Mouse (Mus musculus): ENCODE measurements at regions not wholly inside any gene's neighbourhood (a gene's known extent, or its start where the extent isn't known, plus 50 kb on each side); places are given as distances from the start of the nearest gene placed in this dataset.

DNA sequence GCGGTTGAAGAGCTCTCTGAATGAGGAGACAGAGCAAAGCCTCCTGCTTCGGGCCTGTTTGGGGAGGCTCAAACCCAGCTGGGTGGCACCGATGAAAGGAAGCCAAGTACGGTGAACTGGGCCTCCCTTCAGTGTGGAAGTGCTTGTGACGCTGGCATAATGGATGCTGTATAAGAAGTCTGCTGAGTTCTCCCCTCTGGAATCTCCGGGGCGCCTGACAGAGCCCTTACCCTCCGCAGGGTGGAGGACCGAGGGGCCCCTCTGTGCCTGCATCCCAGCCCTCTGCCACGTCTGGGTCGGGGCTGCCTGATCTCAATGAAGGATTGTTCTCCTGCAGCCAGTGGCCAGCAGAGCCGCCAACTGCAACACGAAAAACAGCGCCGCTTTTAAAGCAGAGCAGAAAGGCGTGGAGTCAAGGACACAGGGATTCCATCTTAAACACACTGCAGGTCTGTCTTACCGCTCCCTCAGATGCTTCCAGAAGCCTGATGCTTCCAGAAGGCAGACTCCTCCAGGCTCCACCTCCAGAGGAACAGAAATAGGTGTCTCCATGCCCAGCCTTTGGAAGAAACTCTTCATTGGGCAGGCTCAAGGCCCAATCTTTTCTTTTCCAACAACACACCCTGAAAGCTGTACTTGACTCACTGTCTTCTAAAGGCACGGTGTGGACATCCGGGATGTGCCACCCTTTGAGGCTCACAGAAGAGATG lies 71.1 kb upstream of the Fndc3b start:
- 22% methylated on average over 18 of the region's 19 CpGs for WGBS
- Histone ChIP-seq H3K27ac (ENCODE audit: low read depth, low read length) (peak overlapping the region; percentile 47; the same call in 1 of the 2 replicates), H3K9ac (replicated peaks; ENCODE audit: low read length, poor library complexity, severe bottlenecking) (0 out of 2 replicates have a peak overlapping the region, but pooled peaks have one; percentile 19)

DNA sequence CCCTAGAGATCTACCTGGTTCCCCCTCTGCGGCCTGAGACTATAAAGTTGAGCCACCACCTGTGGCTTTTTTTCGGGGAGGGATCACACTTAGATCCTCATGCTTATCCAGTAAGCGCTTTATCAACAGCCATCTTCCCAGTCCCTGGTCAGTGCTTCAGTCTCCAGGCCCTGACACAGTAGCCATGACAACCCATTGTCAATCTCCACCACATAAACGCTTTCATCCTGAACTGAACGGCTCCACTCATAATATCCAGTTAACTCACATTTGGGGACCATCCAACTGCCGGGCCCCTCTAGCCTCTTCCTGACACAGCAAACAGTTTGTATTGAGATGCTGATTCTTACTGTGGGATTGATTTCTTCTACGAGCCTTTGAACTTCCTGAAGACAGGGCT lies 68.8 kb upstream of the Fndc3b start:
- Histone ChIP-seq H3K4me1 (ENCODE audit: insufficient read depth, low read length) (peaks cover 3% of the 10 kb centered on the region; the same call in 1 of the 2 replicates), H3K9me3 (ENCODE audit: low read length) (no peaks in the 10 kb centered on the region), H3K36me3 (ENCODE audit: insufficient read depth, low read length) (no peaks in the 10 kb centered on the region), H3K27ac (ENCODE audit: low read depth, low read length) (no peak overlapping the region), H3K27me3 (ENCODE audit: insufficient read depth, low read length) (no peaks in the 10 kb centered on the region), H3K4me3 (ENCODE audit: low read depth, low read length) (no peak overlapping the region), H3K4me2 (ENCODE audit: low read depth, low read length, poor library complexity, severe bottlenecking) (no peak overlapping the region), H3K9ac (replicated peaks; ENCODE audit: low read length, poor library complexity, severe bottlenecking) (no peak overlapping the region)
- DNase-seq (ENCODE audit: low spot score): peak; percentile 51
- ATAC-seq (ENCODE audit: low FRiP score): peak; percentile 70
- WGBS: 25% methylated on average over 7 of the region's 7 CpGs
- TF ChIP-seq CTCF (IDR thresholded peaks at IDR 0.05): no peak

More for the DNA sequence above, 71.1 kb upstream of the Fndc3b start:
- H3K4me3 ChIP-seq (ENCODE audit: low read depth, low read length): no peak overlapping the region
- TF ChIP-seq CTCF (IDR thresholded peaks at IDR 0.05): no peak; the same call in 1 of the 2 replicates
- H3K4me2 ChIP-seq (ENCODE audit: low read depth, low read length, poor library complexity, severe bottlenecking): no peak overlapping the region
- H3K9me3 ChIP-seq (ENCODE audit: low read length): no peaks in the 10 kb centered on the region
- ATAC-seq (ENCODE audit: low FRiP score) (0 out of 2 replicates have a peak, but pooled peaks have one; percentile 25), DNase-seq (ENCODE audit: low spot score) (peak; percentile 51)
- peaks cover 3% of the 10 kb centered on the region; the same call in 1 of the 2 replicates for H3K4me1 ChIP-seq (ENCODE audit: insufficient read depth, low read length)
- no peaks in the 10 kb centered on the region for H3K27me3 ChIP-seq (ENCODE audit: insufficient read depth, low read length)
- no peaks in the 10 kb centered on the region for H3K36me3 ChIP-seq (ENCODE audit: insufficient read depth, low read length)

DNA sequence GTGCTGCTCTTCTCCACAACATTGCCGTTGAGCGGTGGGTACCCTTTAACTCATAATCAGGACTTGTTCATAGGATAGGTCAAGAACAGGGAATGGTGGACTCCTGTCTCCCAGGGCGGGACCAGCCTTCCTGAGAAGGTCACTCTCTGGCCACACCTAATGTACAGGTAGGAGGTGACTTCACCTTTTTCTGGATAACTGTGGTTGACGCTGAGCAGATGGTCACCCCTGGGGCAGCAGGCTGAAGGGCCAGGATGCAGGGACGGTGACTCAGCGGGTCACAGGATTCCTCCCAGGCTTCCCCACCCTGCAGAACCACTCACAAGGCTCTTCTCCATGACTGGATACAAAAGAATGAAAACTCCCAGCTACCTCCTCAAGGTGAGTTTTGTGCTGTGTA lies 66.6 kb upstream of the Fndc3b start:
- Histone ChIP-seq H3K9ac (replicated peaks; ENCODE audit: low read length, poor library complexity, severe bottlenecking) (no peak overlapping the region), H3K27ac (ENCODE audit: low read depth, low read length) (no peak overlapping the region), H3K4me1 (ENCODE audit: insufficient read depth, low read length) (peaks cover 3% of the 10 kb centered on the region; the same call in 1 of the 2 replicates), H3K4me3 (ENCODE audit: low read depth, low read length) (no peak overlapping the region), H3K9me3 (ENCODE audit: low read length) (no peaks in the 10 kb centered on the region), H3K27me3 (ENCODE audit: insufficient read depth, low read length) (no peaks in the 10 kb centered on the region), H3K36me3 (ENCODE audit: insufficient read depth, low read length) (no peaks in the 10 kb centered on the region), H3K4me2 (ENCODE audit: low read depth, low read length, poor library complexity, severe bottlenecking) (no peak overlapping the region)
- ATAC-seq (ENCODE audit: low FRiP score) (no peak), DNase-seq (ENCODE audit: low spot score) (no peak)
- WGBS: 93% methylated on average over 6 of the region's 6 CpGs
- TF ChIP-seq CTCF (IDR thresholded peaks at IDR 0.05): no peak

DNA sequence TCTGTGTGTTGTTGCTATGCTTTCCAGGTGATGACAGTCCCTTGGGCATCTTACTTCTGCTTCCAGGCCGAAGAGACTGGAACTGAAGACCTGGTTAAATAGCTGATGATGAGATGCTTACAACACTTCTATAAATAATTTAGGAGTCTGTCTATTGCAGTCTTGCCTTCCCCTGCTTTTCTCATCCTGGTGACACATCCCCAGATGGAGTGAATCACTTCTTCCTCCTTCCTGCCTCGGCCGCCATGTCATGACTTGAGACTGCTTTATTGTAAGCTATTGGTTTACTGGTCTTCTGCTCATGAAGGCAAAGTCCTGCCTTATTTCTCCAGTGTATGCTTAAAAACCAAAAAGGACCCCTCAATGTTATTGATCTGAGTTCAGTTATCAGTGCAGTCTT lies 62.1 kb upstream of the Fndc3b start:
- H3K4me3 ChIP-seq (ENCODE audit: low read depth, low read length): no peak overlapping the region
- H3K9me3 ChIP-seq (ENCODE audit: low read length): no peaks in the 10 kb centered on the region
- H3K36me3 ChIP-seq (ENCODE audit: insufficient read depth, low read length): no peaks in the 10 kb centered on the region
- no peak for TF ChIP-seq CTCF (IDR thresholded peaks at IDR 0.05)
- H3K27ac ChIP-seq (ENCODE audit: low read depth, low read length): no peak overlapping the region
- ATAC-seq (ENCODE audit: low FRiP score) (no peak), DNase-seq (ENCODE audit: low spot score) (no peak)
- no peak overlapping the region for H3K9ac ChIP-seq (replicated peaks; ENCODE audit: low read length, poor library complexity, severe bottlenecking)
- no peak overlapping the region for H3K4me2 ChIP-seq (ENCODE audit: low read depth, low read length, poor library complexity, severe bottlenecking)
- 91% methylated on average over 3 of the region's 3 CpGs for WGBS
- no peaks in the 10 kb centered on the region for H3K4me1 ChIP-seq (ENCODE audit: insufficient read depth, low read length)
- no peaks in the 10 kb centered on the region for H3K27me3 ChIP-seq (ENCODE audit: insufficient read depth, low read length)

DNA sequence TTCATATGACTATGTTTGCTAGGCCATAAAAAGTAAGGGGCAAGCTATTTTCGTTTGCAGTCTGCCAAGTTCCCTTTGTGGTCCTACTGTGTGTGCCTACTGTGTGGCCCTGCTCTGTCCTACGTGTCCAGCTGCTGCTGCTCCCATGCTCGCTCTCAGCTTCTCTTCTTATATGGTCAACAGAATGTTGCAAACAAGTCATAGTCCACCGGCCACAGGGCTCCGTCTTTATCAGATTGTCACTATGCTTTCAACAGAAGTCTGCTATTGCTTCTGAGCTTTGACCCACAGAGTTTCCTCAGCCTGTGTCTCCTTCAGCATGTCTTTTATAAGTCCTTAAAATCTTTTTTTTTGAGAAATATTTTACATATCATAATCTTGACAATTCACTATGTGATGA lies 58.3 kb upstream of the Fndc3b start:
- 88% methylated on average over 5 of the region's 5 CpGs for WGBS
- no peak for ATAC-seq (ENCODE audit: low FRiP score)
- TF ChIP-seq CTCF (IDR thresholded peaks at IDR 0.05): no peak
- no peak overlapping the region for H3K27ac ChIP-seq (ENCODE audit: low read depth, low read length)
- H3K4me1 ChIP-seq (ENCODE audit: insufficient read depth, low read length): no peaks in the 10 kb centered on the region
- no peak overlapping the region for H3K9ac ChIP-seq (replicated peaks; ENCODE audit: low read length, poor library complexity, severe bottlenecking)
- H3K4me2 ChIP-seq (ENCODE audit: low read depth, low read length, poor library complexity, severe bottlenecking): no peak overlapping the region
- no peaks in the 10 kb centered on the region for H3K36me3 ChIP-seq (ENCODE audit: insufficient read depth, low read length)
- no peak for DNase-seq (ENCODE audit: low spot score)
- no peak overlapping the region for H3K4me3 ChIP-seq (ENCODE audit: low read depth, low read length)
- H3K9me3 ChIP-seq (ENCODE audit: low read length): no peaks in the 10 kb centered on the region
- H3K27me3 ChIP-seq (ENCODE audit: insufficient read depth, low read length): no peaks in the 10 kb centered on the region

DNA sequence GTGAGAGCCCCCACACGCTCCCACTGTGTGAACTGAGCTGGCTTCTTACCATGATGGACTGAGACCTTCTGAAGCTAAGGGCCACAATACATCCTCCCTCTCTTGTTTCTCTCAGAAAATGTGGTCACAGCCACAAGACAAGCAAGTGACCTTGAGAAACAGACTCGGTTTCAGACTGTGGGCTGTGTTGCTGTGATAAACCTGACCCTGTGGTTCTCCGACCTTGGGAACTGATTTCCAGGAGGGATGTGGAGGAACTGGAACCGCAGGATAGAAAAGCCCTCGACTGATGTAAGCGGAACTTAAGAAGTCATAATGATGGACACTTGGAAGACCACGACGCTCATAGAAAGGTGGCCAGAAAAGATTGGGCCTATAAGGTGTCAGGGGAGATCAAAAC lies 56.1 kb upstream of the Fndc3b start:
- H3K27me3 ChIP-seq (ENCODE audit: insufficient read depth, low read length): no peaks in the 10 kb centered on the region
- no peak for TF ChIP-seq CTCF (IDR thresholded peaks at IDR 0.05)
- H3K4me1 ChIP-seq (ENCODE audit: insufficient read depth, low read length): no peaks in the 10 kb centered on the region
- DNase-seq (ENCODE audit: low spot score) (no peak), ATAC-seq (ENCODE audit: low FRiP score) (no peak)
- H3K36me3 ChIP-seq (ENCODE audit: insufficient read depth, low read length): no peaks in the 10 kb centered on the region
- no peaks in the 10 kb centered on the region for H3K9me3 ChIP-seq (ENCODE audit: low read length)
- H3K9ac ChIP-seq (replicated peaks; ENCODE audit: low read length, poor library complexity, severe bottlenecking): no peak overlapping the region
- no peak overlapping the region for H3K27ac ChIP-seq (ENCODE audit: low read depth, low read length)
- 79% methylated on average over 8 of the region's 8 CpGs for WGBS
- no peak overlapping the region for H3K4me3 ChIP-seq (ENCODE audit: low read depth, low read length)
- H3K4me2 ChIP-seq (ENCODE audit: low read depth, low read length, poor library complexity, severe bottlenecking): no peak overlapping the region
